ENCODE assay signal across 8 mouse cellular contexts in genomic region chr11:3456354-3456753, GRCm38 (mm10). TPM values are rescaled to one million over a fixed set of nuclear protein-coding genes. Genes with fewer than 3 reads are reported as not detected.
A peak's percentile ranks its signal among the peaks of the same experiment; 100 is the strongest.
DNase-seq lines count a peak whose midpoint lies in the region; ATAC-seq and TF ChIP-seq lines count a peak whose summit lies in the region.

No protein-coding gene starts in this region.

- WGBS in kidney, postnatal 0 days, result 25% methylated on average over 1 of the region's 1 CpGs

- no peak overlapping the region for H3K9ac ChIP-seq in kidney, postnatal 0 days (ENCODE audit: low read depth, low read length)

- H3K36me3 ChIP-seq in kidney, postnatal 0 days (ENCODE audit: insufficient read depth, low read length), result no peaks in the 10 kb centered on the region

- ATAC-seq in kidney, postnatal 0 days (replicated peaks; ENCODE audit: low FRiP score, low read depth), result no peak
- ATAC-seq in monocyte, adult 5-6 weeks (replicated peaks; ENCODE audit: insufficient number of reproducible peaks, low FRiP score, low TSS enrichment, poor library complexity, severe bottlenecking), result no peak

- H3K4me2 ChIP-seq in kidney, postnatal 0 days (ENCODE audit: low read length), result no peak overlapping the region

- no peak overlapping the region for H3K4me3 ChIP-seq in kidney, postnatal 0 days (replicated peaks; ENCODE audit: low read depth, low read length)

- peak; percentile 28 to 41 for DNase-seq in urinary bladder, adult 18-20 months (ENCODE audit: low spot score in 2 of 2)
- no peak for DNase-seq in urinary bladder, adult 2 months (ENCODE audit: low spot score)
- peak; percentile 78 for DNase-seq in adrenal gland, postnatal 10 days
- DNase-seq in embryo, embryonic 9.5 days (ENCODE audit: extremely low spot score), result peak; percentile 55
- DNase-seq in kidney, postnatal 0 days (ENCODE audit: low spot score), result peak; percentile 60
- peak; percentile 62 to 66 for DNase-seq in lung, adult 18-20 months
- DNase-seq in skeletal muscle tissue, adult 2 months (ENCODE audit: low read depth, low spot score), result peak; percentile 21

- H3K27me3 ChIP-seq in kidney, postnatal 0 days (ENCODE audit: insufficient read depth, low read length), result no peaks in the 10 kb centered on the region

- peak; percentile 87 for TF ChIP-seq CTCF in kidney, postnatal 0 days (IDR thresholded peaks at IDR 0.05; ENCODE audit: low read depth)

- H3K4me1 ChIP-seq in kidney, postnatal 0 days (replicated peaks; ENCODE audit: insufficient read depth, low read length), result peaks cover 4% of the 10 kb centered on the region; the same call in 1 of the 2 replicates

- no peaks in the 10 kb centered on the region for H3K9me3 ChIP-seq in kidney, postnatal 0 days (replicated peaks; ENCODE audit: low read length)

- no peak overlapping the region for H3K27ac ChIP-seq in kidney, postnatal 0 days

RNA-seq across cellular contexts. Expression of gene Rnf185, which starts 4.2 kb away (rescaled TPM):
- polyA plus RNA-seq in urinary bladder, adult 2 months (2012; rRNA removed), result 27.0 and 28.2 TPM in 2 replicates
- total RNA-seq in adrenal gland, postnatal 10 days (2021), result 10 to 100 TPM; 28.3 to 30.5 TPM
- 37.8 and 39.1 TPM in 2 replicates for polyA plus RNA-seq in kidney, postnatal 0 days (2015; fragmentation: Nextera tagmentation; extraction: Ambion mirVana)
- 14.4 to 15.7 TPM (median 14.5 TPM) in 3 replicates for total RNA-seq in monocyte, adult 5-6 weeks (2017)

RNA-seq across cellular contexts. Expression of gene Pla2g3, which starts 31.7 kb away (rescaled TPM):
- polyA plus RNA-seq in urinary bladder, adult 2 months (2012; rRNA removed), result 0.66 and 0.74 TPM in 2 replicates
- under 1 TPM in 1 of 2 experiments, not detected in 1; 0.21 TPM for total RNA-seq in adrenal gland, postnatal 10 days (2021)
- 0.25 and 0.32 TPM in 2 replicates for polyA plus RNA-seq in kidney, postnatal 0 days (2015; fragmentation: Nextera tagmentation; extraction: Ambion mirVana)
- total RNA-seq in monocyte, adult 5-6 weeks (2017), result 0.29 to 3.8 TPM in 2 of 3 replicates, not detected in the other

RNA-seq across cellular contexts. Expression of gene Limk2, which starts 47.4 kb away (rescaled TPM):
- 78.9 and 96.8 TPM in 2 replicates for polyA plus RNA-seq in urinary bladder, adult 2 months (2012; rRNA removed)
- total RNA-seq in adrenal gland, postnatal 10 days (2021), result 10 to 100 TPM; 23.8 to 33.2 TPM
- polyA plus RNA-seq in kidney, postnatal 0 days (2015; fragmentation: Nextera tagmentation; extraction: Ambion mirVana), result 28.8 and 31.8 TPM in 2 replicates
- 19.9 to 43.2 TPM (median 21.4 TPM) in 3 replicates for total RNA-seq in monocyte, adult 5-6 weeks (2017)

RNA-seq across cellular contexts. Expression of gene Inpp5j, which starts 48.3 kb away (rescaled TPM):
- polyA plus RNA-seq in urinary bladder, adult 2 months (2012; rRNA removed), result 0.70 and 1.5 TPM in 2 replicates
- total RNA-seq in adrenal gland, postnatal 10 days (2021), result 1 to 10 TPM in 1 of 2 experiments, under 1 TPM in 1; 0.66 to 1.5 TPM
- polyA plus RNA-seq in kidney, postnatal 0 days (2015; fragmentation: Nextera tagmentation; extraction: Ambion mirVana), result 4.5 and 4.7 TPM in 2 replicates
- 0.68 to 5.5 TPM (median 2.3 TPM) in 3 replicates for total RNA-seq in monocyte, adult 5-6 weeks (2017)

RNA-seq across cellular contexts. Expression of gene Selenom, which starts 58.1 kb away (rescaled TPM):
- polyA plus RNA-seq in urinary bladder, adult 2 months (2012; rRNA removed), result 321 and 348 TPM in 2 replicates
- total RNA-seq in adrenal gland, postnatal 10 days (2021), result 10 to 100 TPM; 42.7 to 43.6 TPM
- polyA plus RNA-seq in kidney, postnatal 0 days (2015; fragmentation: Nextera tagmentation; extraction: Ambion mirVana), result 124 and 125 TPM in 2 replicates
- 3.0 to 22.8 TPM (median 7.5 TPM) in 3 replicates for total RNA-seq in monocyte, adult 5-6 weeks (2017)
